Mouse (Mus musculus) heart, embryonic 12.5 days (tissue): Measurements from ENCODE around the gene Agap1. TPM values are rescaled to one million over a fixed set of nuclear protein-coding genes. Genes with fewer than 3 reads are reported as not detected.

ENCODE experiments used
- ATAC-seq: fragments of 200-750 bp; cut with Nextera tagmentation; 2 replicates; pipeline ENCODE4 v1.8.0; 2017; ENCODE audit warnings: moderate TSS enrichment, moderate library complexity; ENCODE audit not compliant: insufficient number of reproducible peaks, low FRiP score
- H3K27ac ChIP-seq: fragments of 300-500 bp; sonication (generic); 2 replicates; pipeline ENCODE4 v1.5.1; 2016; ENCODE audit warnings: mild to moderate bottlenecking, moderate library complexity; ENCODE audit not compliant: poor library complexity, severe bottlenecking
- H3K27me3 ChIP-seq: fragments of 300-500 bp; sonication (generic); replicated peaks from 2 replicates; pipeline ENCODE4 v1.6.1; 2016; ENCODE audit warnings: mild to moderate bottlenecking, moderate library complexity
- H3K36me3 ChIP-seq: fragments of 300-500 bp; sonication (generic); 2 replicates; pipeline ENCODE4 v1.6.1; 2016; ENCODE audit warnings: mild to moderate bottlenecking, moderate library complexity
- H3K4me1 ChIP-seq: fragments of 300-500 bp; sonication (generic); replicated peaks from 2 replicates; pipeline ENCODE4 v1.6.1; 2016; ENCODE audit warnings: mild to moderate bottlenecking
- H3K4me2 ChIP-seq: fragments of 300-500 bp; sonication (generic); 2 replicates; pipeline ENCODE4 v1.6.1; 2016; ENCODE audit warnings: mild to moderate bottlenecking, moderate library complexity
- H3K4me3 ChIP-seq: fragments of 300-500 bp; sonication (generic); 2 replicates; pipeline ENCODE4 v1.5.1; 2016; ENCODE audit warnings: mild to moderate bottlenecking
- H3K9ac ChIP-seq: fragments of 300-500 bp; sonication (generic); 2 replicates; pipeline ENCODE4 v1.6.1; 2016; ENCODE audit warnings: mild to moderate bottlenecking, moderate library complexity
- H3K9me3 ChIP-seq: fragments of 300-500 bp; sonication (generic); replicated peaks from 2 replicates; pipeline ENCODE4 v1.6.1; 2016; ENCODE audit warnings: mild to moderate bottlenecking, moderate library complexity
- WGBS: fragments of 180-500 bp; shearing (Covaris S2); methylation state at CpG from one replicate; pipeline ENCODE4 v1.1.7; 2016; 5-methylcytosine and 5-hydroxymethylcytosine counted together
- polyA plus RNA-seq: library from polyadenylated mRNA; unstranded; fragments of >200 nt; fragmentation: Nextera tagmentation; extraction: Ambion mirVana; gene quantifications from 2 replicates; pipeline ENCODE4 v1.2.1, GENCODE M21; 2016

Agap1 gene
- polyA plus RNA-seq, 1 experiment from 2014 or later = 16.3 TPM

GRCm38 (mm10) chr1:89566578-89567488 lies 112.2 kb downstream of the Agap1 start:
- WGBS = 33% methylated on average over 9 of the region's 9 CpGs
- no peaks in the 10 kb centered on the region for H3K9me3 ChIP-seq
- no peak; the same call in 1 of the 2 replicates for ATAC-seq
- H3K36me3 ChIP-seq = no peaks in the 10 kb centered on the region
- no peak overlapping the region for H3K9ac ChIP-seq
- peaks cover 88% of the 10 kb centered on the region for H3K4me1 ChIP-seq
- no peak overlapping the region for H3K4me2 ChIP-seq
- H3K27me3 ChIP-seq = no peaks in the 10 kb centered on the region
- no peak overlapping the region for H3K4me3 ChIP-seq
- no peak overlapping the region for H3K27ac ChIP-seq

GRCm38 (mm10) chr1:89568546-89569405 lies 114.2 kb downstream of the Agap1 start:
- H3K4me2 ChIP-seq = no peak overlapping the region
- no peak overlapping the region for H3K9ac ChIP-seq
- WGBS = 72% methylated on average over 6 of the region's 6 CpGs
- no peaks in the 10 kb centered on the region for H3K9me3 ChIP-seq
- H3K27me3 ChIP-seq = no peaks in the 10 kb centered on the region
- no peak for ATAC-seq
- H3K36me3 ChIP-seq = no peaks in the 10 kb centered on the region
- H3K4me3 ChIP-seq = no peak overlapping the region
- H3K27ac ChIP-seq = no peak overlapping the region
- peaks cover 71% of the 10 kb centered on the region for H3K4me1 ChIP-seq

GRCm38 (mm10) chr1:89570522-89571299 lies 116.1 kb downstream of the Agap1 start:
- no peak for ATAC-seq
- H3K4me2 ChIP-seq = no peak overlapping the region
- no peaks in the 10 kb centered on the region for H3K27me3 ChIP-seq
- H3K9me3 ChIP-seq = no peaks in the 10 kb centered on the region
- H3K4me3 ChIP-seq = no peak overlapping the region
- no peak overlapping the region for H3K27ac ChIP-seq
- peaks cover 69% of the 10 kb centered on the region for H3K4me1 ChIP-seq
- WGBS = 71% methylated on average over 4 of the region's 4 CpGs
- H3K36me3 ChIP-seq = no peaks in the 10 kb centered on the region
- no peak overlapping the region for H3K9ac ChIP-seq

GRCm38 (mm10) chr1:89573486-89573885 lies 118.9 kb downstream of the Agap1 start:
- H3K36me3 ChIP-seq = no peaks in the 10 kb centered on the region
- peaks cover 64% of the 10 kb centered on the region for H3K4me1 ChIP-seq
- H3K9me3 ChIP-seq = no peaks in the 10 kb centered on the region
- H3K27me3 ChIP-seq = no peaks in the 10 kb centered on the region
- no peak for ATAC-seq
- H3K9ac ChIP-seq = no peak overlapping the region
- 90% methylated on average over 4 of the region's 4 CpGs for WGBS
- H3K4me3 ChIP-seq = no peak overlapping the region
- H3K4me2 ChIP-seq = no peak overlapping the region
- no peak overlapping the region for H3K27ac ChIP-seq

GRCm38 (mm10) chr1:89574941-89575890 lies 120.6 kb downstream of the Agap1 start:
- WGBS = 47% methylated on average over 7 of the region's 7 CpGs
- ATAC-seq = no peak
- H3K27me3 ChIP-seq = no peaks in the 10 kb centered on the region
- no peaks in the 10 kb centered on the region for H3K36me3 ChIP-seq
- H3K4me2 ChIP-seq = no peak overlapping the region
- H3K9me3 ChIP-seq = no peaks in the 10 kb centered on the region
- no peak overlapping the region for H3K4me3 ChIP-seq
- H3K4me1 ChIP-seq = peaks cover 53% of the 10 kb centered on the region
- H3K27ac ChIP-seq = no peak overlapping the region
- no peak overlapping the region for H3K9ac ChIP-seq

- no peak overlapping the region for H3K4me3 ChIP-seq
- ATAC-seq = no peak
- H3K27ac ChIP-seq = peak overlapping the region; percentile 84
- no peaks in the 10 kb centered on the region for H3K9me3 ChIP-seq
- H3K9ac ChIP-seq = peak overlapping the region; percentile 32; the same call in 1 of the 2 replicates
- H3K4me2 ChIP-seq = peak overlapping the region; percentile 58
- peaks cover under 1% of the 10 kb centered on the region for H3K27me3 ChIP-seq
- peaks cover 48% of the 10 kb centered on the region for H3K4me1 ChIP-seq
- H3K36me3 ChIP-seq = no peaks in the 10 kb centered on the region
- 68% methylated on average over 7 of the region's 7 CpGs for WGBS
Observed at GRCm38 (mm10) chr1:89576174-89576890, 121.7 kb downstream of the Agap1 start.

- no peaks in the 10 kb centered on the region for H3K36me3 ChIP-seq
- H3K9ac ChIP-seq = peak overlapping the region; percentile 32; the same call in 1 of the 2 replicates
- 0 out of 2 replicates have a peak, but pooled peaks have one; percentile 33 for ATAC-seq
- no peaks in the 10 kb centered on the region for H3K9me3 ChIP-seq
- peaks cover 50% of the 10 kb centered on the region for H3K4me1 ChIP-seq
- 19% methylated on average over 4 of the region's 4 CpGs for WGBS
- peak overlapping the region; percentile 84 for H3K27ac ChIP-seq
- H3K27me3 ChIP-seq = peaks cover 7% of the 10 kb centered on the region
- H3K4me3 ChIP-seq = no peak overlapping the region
- H3K4me2 ChIP-seq = peak overlapping the region; percentile 58
Observed at GRCm38 (mm10) chr1:89576985-89577384, 122.4 kb downstream of the Agap1 start.

GRCm38 (mm10) chr1:89580031-89580998 lies 125.7 kb downstream of the Agap1 start:
- H3K9ac ChIP-seq = peak overlapping the region; percentile 77
- H3K27me3 ChIP-seq = peaks cover 10% of the 10 kb centered on the region
- no peaks in the 10 kb centered on the region for H3K9me3 ChIP-seq
- H3K36me3 ChIP-seq = no peaks in the 10 kb centered on the region
- H3K27ac ChIP-seq = 0 out of 2 replicates have a peak overlapping the region, but pooled peaks have one; percentile 43
- ATAC-seq = peak; percentile 69
- under 1% methylated on average over 138 of the region's 146 CpGs for whole genome bisulfite sequencing
- H3K4me2 ChIP-seq = peak overlapping the region; percentile 100
- H3K4me1 ChIP-seq = peaks cover 39% of the 10 kb centered on the region
- peak overlapping the region; percentile 65 for H3K4me3 ChIP-seq
